Mouse (Mus musculus) embryonic fibroblast, embryonic 13.5 days (primary cell): ENCODE data around the gene Cav3.

Experiments used
- CTCF ChIP-seq: IDR thresholded peaks from 2 replicates; pipeline ENCODE4 v1.5.1; 2011; ENCODE audit warnings: mild to moderate bottlenecking, control low read depth, low read length, moderate library complexity, borderline replicate concordance; ENCODE audit not compliant: insufficient read depth
- POLR2A ChIP-seq: IDR thresholded peaks from 2 replicates; pipeline ENCODE4 v1.6.1; 2011; ENCODE audit warnings: low read depth, mild to moderate bottlenecking, control low read depth, low read length, moderate library complexity

- TF ChIP-seq CTCF (no peak), POLR2A (no peak)
Measured at GRCm38 (mm10) chr6:112463331-112463730, 4.0 kb downstream of the Cav3 start.
